Mouse (Mus musculus) lung, postnatal 0 days (tissue): Measurements from ENCODE around the gene Fam19a3.

ENCODE experiments used
- CTCF ChIP-seq: IDR thresholded peaks from 2 replicates; pipeline ENCODE4 v1.5.1; 2016; ENCODE audit warnings: antibody characterized with exemption, mild to moderate bottlenecking
- EP300 ChIP-seq: IDR thresholded peaks from 2 replicates; pipeline ENCODE4 v1.6.1; 2016; ENCODE audit warnings: antibody characterized with exemption, mild to moderate bottlenecking, control low read depth

GRCm38 (mm10) chr3:104801481-104801880 lies 19.8 kb upstream of the Fam19a3 start:
- TF ChIP-seq CTCF: no peak
- no peak for TF ChIP-seq EP300
